In genomic region chr13:44912851-44913250, GRCm38 (mm10) we compare ENCODE assay signal across 9 mouse cellular contexts.
DNase-seq lines count a peak whose midpoint lies in the region; ATAC-seq lines count a peak whose summit lies in the region.
"Had no signal": no experiment of that assay in that cellular context is flagged by ENCODE, and none has a peak within 500 bp of the region (broad histone marks: within the 10 kb centered on the region; RNA-seq: fewer than 3 reads in every experiment).

No protein-coding gene starts in this region.

- H3K27ac ChIP-seq in midbrain, embryonic 16.5 days (ENCODE audit: low read length) = no peak overlapping the region
- H3K27ac ChIP-seq in midbrain, embryonic 13.5 days = no peak overlapping the region; the same call in 1 of the 2 replicates
- peak overlapping the region; percentile 57; the same call in 1 of the 2 replicates for H3K27ac ChIP-seq in limb, embryonic 15.5 days
- H3K27ac ChIP-seq: liver, embryonic 13.5 days had no signal

- whole genome bisulfite sequencing in midbrain, embryonic 16.5 days = 76% methylated on average over 2 of the region's 2 CpGs
- 92% methylated on average over 2 of the region's 2 CpGs for WGBS in midbrain, embryonic 13.5 days
- 63% methylated on average over 2 of the region's 2 CpGs for WGBS in limb, embryonic 15.5 days

- H3K4me3 ChIP-seq in midbrain, embryonic 16.5 days (ENCODE audit: low read depth, low read length) = no peak overlapping the region
- no peak overlapping the region for H3K4me3 ChIP-seq in midbrain, embryonic 13.5 days (replicated peaks)
- H3K4me3 ChIP-seq in limb, embryonic 15.5 days = no peak overlapping the region
- H3K4me3 ChIP-seq: liver, embryonic 13.5 days had no signal

- 0 out of 2 replicates have a peak, but pooled peaks have one; percentile 44 for ATAC-seq in midbrain, embryonic 16.5 days
- ATAC-seq in midbrain, embryonic 13.5 days = no peak
- peak; percentile 78 for ATAC-seq in limb, embryonic 15.5 days (ENCODE audit: insufficient number of reproducible peaks, low FRiP score, low TSS enrichment, low read depth)

- H3K9me3 ChIP-seq in midbrain, embryonic 16.5 days (replicated peaks; ENCODE audit: control insufficient read depth, low read length, poor library complexity, severe bottlenecking) = no peaks in the 10 kb centered on the region
- H3K9me3 ChIP-seq in midbrain, embryonic 13.5 days = no peaks in the 10 kb centered on the region
- H3K9me3 ChIP-seq in limb, embryonic 15.5 days = no peaks in the 10 kb centered on the region
- H3K9me3 ChIP-seq: liver, embryonic 13.5 days had no signal

- H3K4me2 ChIP-seq in midbrain, embryonic 16.5 days (ENCODE audit: low read length) = no peak overlapping the region
- no peak overlapping the region for H3K4me2 ChIP-seq in midbrain, embryonic 13.5 days (replicated peaks)
- no peak overlapping the region for H3K4me2 ChIP-seq in limb, embryonic 15.5 days
- H3K4me2 ChIP-seq: liver, embryonic 13.5 days had no signal

- H3K36me3 ChIP-seq in midbrain, embryonic 16.5 days (ENCODE audit: control insufficient read depth, insufficient read depth, low read length) = peaks cover 37% of the 10 kb centered on the region
- peaks cover 91% of the 10 kb centered on the region for H3K36me3 ChIP-seq in midbrain, embryonic 13.5 days
- H3K36me3 ChIP-seq in limb, embryonic 15.5 days = peaks cover 72% of the 10 kb centered on the region

- no peak overlapping the region for H3K9ac ChIP-seq in midbrain, embryonic 16.5 days (ENCODE audit: low read depth, low read length)
- H3K9ac ChIP-seq in midbrain, embryonic 13.5 days (replicated peaks) = no peak overlapping the region
- no peak overlapping the region for H3K9ac ChIP-seq in limb, embryonic 15.5 days
- H3K9ac ChIP-seq: liver, embryonic 13.5 days had no signal

- DNase-seq in adrenal gland, adult (ENCODE audit: inconsistent age in 2 of 2, low spot score in 1 of 2) = peak; percentile 15 to 53
- no peak for DNase-seq in adrenal gland, adult 8-10 months
- DNase-seq in gonadal fat pad, adult 2 months (ENCODE audit: low read depth) = peak; percentile 84
- no peak for DNase-seq in frontal cortex, postnatal 10 days (ENCODE audit: low spot score in 2 of 2)
- DNase-seq in left cerebral cortex, adult 18-20 months (ENCODE audit: low spot score in 2 of 2) = no peak
- DNase-seq: liver, embryonic 13.5 days had no signal

- no peaks in the 10 kb centered on the region for H3K27me3 ChIP-seq in midbrain, embryonic 16.5 days (ENCODE audit: control insufficient read depth, insufficient read depth, low read depth, low read length)
- H3K27me3 ChIP-seq in midbrain, embryonic 13.5 days = no peaks in the 10 kb centered on the region
- H3K27me3 ChIP-seq in limb, embryonic 15.5 days = no peaks in the 10 kb centered on the region
- H3K27me3 ChIP-seq: liver, embryonic 13.5 days had no signal

- H3K4me1 ChIP-seq in midbrain, embryonic 16.5 days (ENCODE audit: control insufficient read depth, insufficient read depth, low read length) = no peaks in the 10 kb centered on the region
- H3K4me1 ChIP-seq in midbrain, embryonic 13.5 days (replicated peaks) = 0 out of 2 replicates have a peak, but pooled peaks cover 7% of the 10 kb centered on the region
- peaks cover 39% of the 10 kb centered on the region for H3K4me1 ChIP-seq in limb, embryonic 15.5 days

Comparison
In these comparisons a context has a peak if more than half of its experiments do, and no peak if none do; other contexts are left out.
1. DNase-seq: peak in adrenal gland, adult (2 of 2) and gonadal fat pad, adult 2 months (single experiment); none in adrenal gland, adult 8-10 months (single experiment), frontal cortex, postnatal 10 days (0 of 2) and left cerebral cortex, adult 18-20 months (0 of 2).